Mouse (Mus musculus) E14TG2a.4 (cell line): ENCODE results near the gene Soga1.

Experiments used
- CTCF ChIP-seq: conservative IDR thresholded peaks from 2 replicates; pipeline ENCODE4 v1.5.1; 2014; ENCODE audit warnings: low read length
- NANOG ChIP-seq: IDR thresholded peaks from 2 replicates; pipeline ENCODE4 v1.6.1; 2014; ENCODE audit warnings: borderline replicate concordance, low read length, mixed read lengths

DNA sequence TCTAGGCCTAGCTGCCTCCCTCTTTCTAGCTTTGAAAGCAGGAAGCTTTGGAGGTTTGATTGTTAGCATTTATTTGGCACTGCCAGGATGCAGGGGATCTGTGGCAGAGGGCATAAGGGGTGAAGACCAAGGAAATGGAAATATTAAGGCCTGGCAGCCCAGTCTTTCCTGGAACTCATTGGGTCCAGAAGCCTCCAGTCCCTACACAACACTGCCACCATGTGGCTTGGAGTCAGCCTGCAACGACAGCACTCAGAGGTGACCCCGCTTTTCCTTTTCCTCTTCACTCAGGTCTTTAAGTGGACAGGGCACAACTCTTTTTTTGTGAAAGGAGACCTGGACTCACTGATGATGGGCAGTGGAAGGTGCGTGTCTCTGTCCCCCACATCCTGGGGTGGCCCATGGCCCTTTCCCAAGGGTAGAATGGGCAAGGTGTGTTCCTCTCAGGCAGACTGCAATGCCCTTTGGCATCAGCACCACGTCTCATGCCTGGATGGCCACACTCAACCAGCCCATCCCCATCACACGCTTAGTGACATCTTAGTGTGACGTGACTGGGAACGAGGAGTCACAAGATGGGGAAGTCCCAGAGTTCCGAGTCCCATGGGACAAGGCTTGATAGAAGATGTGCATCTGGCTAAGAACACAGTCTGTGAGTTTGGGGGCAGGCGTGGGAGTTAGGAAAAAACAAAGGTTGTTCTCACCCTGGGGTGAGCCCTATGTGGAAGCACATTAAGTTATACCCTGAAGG is 16.1 kb upstream of the Soga1 start:
- TF ChIP-seq CTCF, result peak; percentile 84
- TF ChIP-seq NANOG, result no peak
